Mouse (Mus musculus) testis, postnatal 14 days (tissue): ENCODE measurements at regions not wholly inside any gene's neighbourhood (a gene's known extent, or its start where the extent isn't known, plus 50 kb on each side); places are given as distances from the start of the nearest gene placed in this dataset.

Experiments used
- DNase-seq: peaks from one replicate; pipeline ENCODE4 v3.0.0; 2021; ENCODE audit warnings: low spot score

GRCm38 (mm10) chr4:106229526-106229925 lies 86.5 kb upstream of the Usp24 start:
- no peak for DNase-seq

- DNase-seq, result peak; percentile 56
Measured at GRCm38 (mm10) chr4:106232499-106232970, 83.5 kb upstream of the Usp24 start.

DNA sequence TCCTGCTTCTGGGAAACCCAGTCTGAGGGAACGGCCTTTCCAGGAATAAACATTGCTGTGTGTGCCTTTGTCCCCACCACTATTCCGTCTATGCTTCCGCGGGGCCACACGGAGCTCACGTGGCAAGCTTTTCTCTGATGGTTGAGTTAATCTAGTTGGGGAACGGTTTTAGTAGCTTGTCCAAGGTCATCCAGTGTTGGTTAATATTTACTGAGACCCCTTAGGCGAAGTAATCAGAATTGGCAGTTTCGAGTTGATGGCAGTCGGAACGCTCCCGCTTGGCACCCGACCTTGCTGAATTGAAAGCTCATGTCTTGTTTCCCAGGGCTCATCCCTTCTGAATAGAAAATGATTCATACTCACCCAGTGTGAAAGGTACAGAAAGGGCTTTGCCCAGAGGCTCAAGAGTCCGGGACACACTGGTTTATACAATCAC lies 71.6 kb upstream of the Usp24 start:
- no peak for DNase-seq

DNA sequence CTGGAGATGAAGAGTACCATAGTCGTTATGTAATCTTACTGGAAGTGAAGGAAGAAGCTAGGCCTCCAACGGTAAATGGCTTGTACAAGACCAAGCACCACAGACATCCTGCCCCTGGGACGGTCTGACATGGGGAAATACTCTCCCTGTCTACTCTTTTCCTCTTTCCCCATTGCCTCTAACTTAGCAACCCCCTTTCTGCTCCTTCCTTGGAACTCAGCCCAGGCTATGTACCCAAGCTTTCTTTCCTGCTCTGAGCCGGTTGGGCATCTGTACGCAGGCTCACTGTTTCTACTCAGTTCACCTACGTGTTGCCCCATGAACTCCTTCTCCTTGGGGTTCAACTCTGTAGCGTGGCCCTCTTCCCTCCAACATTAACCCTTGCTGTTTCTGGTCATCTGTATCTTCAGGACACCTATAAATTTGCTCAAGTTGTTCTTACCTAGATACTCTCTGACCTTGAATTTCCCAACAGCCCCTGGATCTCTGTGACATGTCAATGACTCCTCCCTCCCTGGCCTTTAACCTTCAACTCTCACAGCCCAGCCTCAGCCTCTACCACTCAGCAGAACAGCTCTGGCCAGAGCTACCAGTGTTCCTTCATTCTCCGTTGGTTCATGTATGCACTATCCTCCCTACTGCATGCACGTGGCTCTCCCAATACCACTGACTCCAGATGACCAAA lies 71.0 kb upstream of the Usp24 start:
- DNase-seq, result no peak

DNA sequence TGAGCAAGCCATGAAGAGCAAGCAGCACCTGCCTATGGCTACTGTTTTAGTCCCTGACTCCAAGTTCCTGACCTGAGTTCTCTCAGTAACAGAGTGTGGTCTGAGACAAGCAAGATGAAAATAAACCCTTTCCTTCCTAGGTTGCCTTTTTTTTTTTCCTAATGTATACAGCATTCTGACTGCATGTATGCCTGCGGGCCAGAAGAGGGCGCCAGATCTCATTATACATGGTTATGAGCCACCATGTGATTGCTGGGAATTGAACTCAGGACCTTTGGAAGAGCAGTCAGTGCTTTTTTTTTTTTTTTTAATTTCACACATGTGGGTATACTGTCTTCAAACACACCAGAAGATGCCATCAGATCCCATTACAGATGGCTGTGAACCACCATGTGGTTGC lies 69.3 kb upstream of the Usp24 start:
- no peak for DNase-seq

- no peak for DNase-seq
Measured at GRCm38 (mm10) chr4:106247398-106247797, 68.6 kb upstream of the Usp24 start.

GRCm38 (mm10) chr4:106248272-106248671 lies 67.7 kb upstream of the Usp24 start:
- no peak for DNase-seq

DNA sequence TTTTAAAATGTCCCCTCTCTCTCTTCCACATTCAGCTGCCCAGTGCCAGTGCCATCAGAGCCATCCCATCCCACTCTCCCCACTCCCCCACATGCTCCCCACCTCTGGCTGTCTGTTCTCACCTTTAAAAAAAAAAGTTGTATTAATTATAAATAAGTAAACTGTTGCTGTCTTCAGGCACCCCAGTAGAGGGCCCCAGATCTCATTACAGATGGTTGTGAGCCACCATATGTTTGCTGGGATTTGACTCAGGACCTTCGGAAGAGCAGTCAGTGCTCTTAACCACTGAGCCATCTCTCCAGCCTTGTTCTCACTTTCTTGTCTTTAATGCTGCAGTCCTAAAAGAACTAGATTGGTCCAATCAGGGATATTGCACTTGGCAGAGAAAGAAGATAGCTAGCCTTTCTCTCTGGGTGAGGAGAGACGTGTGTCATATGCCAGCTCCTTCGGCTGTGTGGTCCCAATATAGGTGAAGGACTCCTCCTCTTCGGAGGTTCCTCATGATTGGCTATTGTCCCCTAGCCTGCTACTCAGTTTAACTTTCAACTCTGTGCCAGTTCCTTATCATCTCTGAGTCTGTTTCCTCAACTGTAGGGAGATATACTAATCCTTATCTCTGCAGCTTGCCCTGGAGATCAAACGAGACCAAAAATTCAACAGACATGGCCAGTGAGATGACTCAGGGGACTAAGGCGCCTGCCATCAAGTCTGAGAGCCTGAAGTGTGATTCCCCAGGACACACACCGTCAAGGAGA lies 66.8 kb upstream of the Usp24 start:
- DNase-seq, result no peak

- no peak for DNase-seq
Measured at GRCm38 (mm10) chr4:106250048-106250447, 66.0 kb upstream of the Usp24 start.

- no peak for DNase-seq
Measured at GRCm38 (mm10) chr4:106251430-106251829, 64.6 kb upstream of the Usp24 start.

DNA sequence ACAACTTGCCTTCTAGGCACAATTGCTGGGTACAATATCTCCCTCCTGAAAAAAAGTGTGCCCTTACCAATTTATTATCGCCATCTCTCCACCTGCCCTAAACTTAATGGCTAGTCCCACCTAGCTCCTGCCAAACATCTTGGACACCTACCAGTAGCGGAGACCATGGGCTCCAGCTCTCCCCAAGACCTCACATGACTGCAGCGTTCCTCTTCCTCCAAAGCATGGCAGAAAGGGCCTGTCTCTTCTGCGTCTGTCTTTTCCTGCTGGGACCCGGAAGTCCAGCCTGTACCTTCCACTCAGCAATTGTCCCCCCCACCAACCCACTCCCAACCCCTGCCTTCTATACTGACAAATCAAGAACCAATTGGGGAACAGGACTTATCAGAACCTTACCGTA lies 63.1 kb upstream of the Usp24 start:
- DNase-seq, result no peak

DNA sequence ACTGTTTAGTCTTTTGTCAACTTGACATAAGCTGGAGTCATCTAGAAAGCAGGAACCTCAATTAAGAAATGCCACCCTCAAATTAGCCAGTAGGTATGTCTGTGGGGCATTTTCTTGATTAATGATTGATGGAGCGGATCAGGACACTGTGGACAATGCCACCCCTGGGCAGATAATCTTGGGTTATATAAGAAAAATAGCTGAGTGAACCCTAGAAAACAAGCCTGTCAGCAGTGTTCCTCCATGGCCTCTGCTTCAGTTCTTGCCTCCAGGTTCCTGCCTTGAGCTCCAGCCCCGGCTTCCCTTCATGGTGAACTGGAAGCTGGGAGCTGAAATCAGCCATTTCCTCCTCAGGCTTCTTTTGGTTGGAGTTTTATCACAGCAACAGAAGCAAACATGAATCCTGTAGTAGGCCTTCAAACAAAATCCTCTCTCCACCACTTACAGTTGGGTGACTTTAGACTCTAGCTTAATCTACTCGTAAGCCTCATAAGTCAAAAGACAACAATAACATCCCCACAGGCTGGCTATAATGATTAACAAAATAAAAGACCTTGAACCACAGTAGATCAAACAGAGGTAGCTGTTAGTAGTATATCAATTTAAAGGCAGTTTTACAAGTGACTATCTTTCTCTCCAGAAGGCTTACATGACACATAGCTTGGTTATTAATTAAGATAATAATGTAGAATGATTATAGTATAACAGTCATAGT lies 61.1 kb upstream of the Usp24 start:
- no peak for DNase-seq

- DNase-seq, result peak; percentile 26
Measured at GRCm38 (mm10) chr4:106255959-106256609, 59.9 kb upstream of the Usp24 start.

GRCm38 (mm10) chr4:106261404-106261803 lies 54.6 kb upstream of the Usp24 start:
- DNase-seq, result no peak

- DNase-seq, result no peak
Measured at GRCm38 (mm10) chr4:106261901-106262560, 54.0 kb upstream of the Usp24 start.

- DNase-seq, result no peak
Measured at GRCm38 (mm10) chr4:106262751-106263725, 53.0 kb upstream of the Usp24 start.
